Mouse (Mus musculus): ENCODE measurements at regions not wholly inside any gene's neighbourhood (a gene's known extent, or its start where the extent isn't known, plus 50 kb on each side); places are given as distances from the start of the nearest gene placed in this dataset.

DNA sequence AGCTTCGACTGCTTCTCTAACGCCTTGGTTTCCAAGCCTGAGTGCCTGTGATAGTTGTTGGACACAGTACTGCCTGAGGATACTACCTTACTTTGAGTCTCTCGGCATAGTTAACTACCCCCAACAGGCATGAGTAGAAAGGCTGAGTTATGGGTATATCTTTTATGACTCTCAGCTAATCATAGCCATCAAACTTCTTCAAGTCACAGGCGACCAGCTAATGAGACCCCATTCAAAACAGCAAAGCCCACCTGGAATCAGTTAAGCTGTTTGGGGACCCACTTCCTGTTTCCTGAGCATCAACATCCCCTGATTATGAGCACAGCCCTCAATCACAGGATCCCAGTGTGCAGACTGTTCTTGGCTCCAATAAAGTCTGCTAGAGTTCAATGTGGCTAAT is 71.4 kb downstream of the Atp6v1g3 start:
- TF ChIP-seq CTCF (IDR thresholded peaks at IDR 0.05), result no peak
- no peak for TF ChIP-seq EP300 (IDR thresholded peaks at IDR 0.05)
